Comparison of ENCODE assay signal across 10 mouse cellular contexts in genomic region chr4:86124374-86124773, GRCm38 (mm10).
DNase-seq lines count a peak whose midpoint lies in the region; ATAC-seq lines count a peak whose summit lies in the region.
"Had no signal": no experiment of that assay in that cellular context is flagged by ENCODE, and none has a peak within 500 bp of the region (broad histone marks: within the 10 kb centered on the region; RNA-seq: fewer than 3 reads in every experiment).

No protein-coding gene starts in this region.

- no peaks in the 10 kb centered on the region for H3K9me3 ChIP-seq in kidney, embryonic 14.5 days (ENCODE audit: control insufficient read depth, low read length)
- H3K9me3 ChIP-seq in heart, embryonic 10.5 days: no peaks in the 10 kb centered on the region
- H3K9me3 ChIP-seq: G1E; liver, embryonic 13.5 days had no signal

- no peak overlapping the region for H3K4me3 ChIP-seq in kidney, embryonic 14.5 days (ENCODE audit: low read length)
- no peak overlapping the region for H3K4me3 ChIP-seq in heart, embryonic 10.5 days
- H3K4me3 ChIP-seq: liver, embryonic 13.5 days had no signal

- no peak overlapping the region for H3K9ac ChIP-seq in kidney, embryonic 14.5 days (ENCODE audit: low read depth, low read length)
- H3K9ac ChIP-seq: liver, embryonic 13.5 days had no signal

- DNase-seq in kidney, adult 9 months: peak; percentile 7
- DNase-seq in adrenal gland, postnatal 10 days: peak; percentile 85
- peak; percentile 42 to 91 for DNase-seq in cerebellum, postnatal 4 days (ENCODE audit: low spot score in 2 of 2)
- DNase-seq in layer of hippocampus, adult 8-10 months (ENCODE audit: low spot score in 2 of 2): peak; percentile 55 to 75
- DNase-seq in right cerebral cortex, adult 18-20 months: peak; percentile 38
- DNase-seq in heart, embryonic 10.5 days (ENCODE audit: low spot score): no peak
- DNase-seq in thymus, postnatal 10 days (ENCODE audit: low spot score in 2 of 2): no peak
- DNase-seq: liver, embryonic 13.5 days had no signal

- H3K27me3 ChIP-seq in kidney, embryonic 14.5 days (ENCODE audit: control insufficient read depth, insufficient read depth, low read length): no peaks in the 10 kb centered on the region
- H3K27me3 ChIP-seq in heart, embryonic 10.5 days (ENCODE audit: insufficient read depth, poor library complexity, severe bottlenecking): no peaks in the 10 kb centered on the region
- H3K27me3 ChIP-seq: liver, embryonic 13.5 days had no signal

- no peaks in the 10 kb centered on the region for H3K36me3 ChIP-seq in kidney, embryonic 14.5 days (ENCODE audit: control insufficient read depth, insufficient read depth, low read length)
- H3K36me3 ChIP-seq in heart, embryonic 10.5 days: no peaks in the 10 kb centered on the region
- H3K36me3 ChIP-seq: G1E; liver, embryonic 13.5 days had no signal

- WGBS in kidney, embryonic 14.5 days: 47% methylated on average over 3 of the region's 3 CpGs
- 62% methylated on average over 3 of the region's 3 CpGs for WGBS in heart, embryonic 10.5 days

- 0 out of 2 replicates have a peak, but pooled peaks cover 2% of the 10 kb centered on the region for H3K4me1 ChIP-seq in kidney, embryonic 14.5 days (ENCODE audit: control insufficient read depth, insufficient read depth, low read length)
- H3K4me1 ChIP-seq in heart, embryonic 10.5 days: no peaks in the 10 kb centered on the region
- H3K4me1 ChIP-seq: liver, embryonic 13.5 days had no signal

- H3K4me2 ChIP-seq in kidney, embryonic 14.5 days (replicated peaks; ENCODE audit: low read depth, low read length): no peak overlapping the region
- H3K4me2 ChIP-seq: liver, embryonic 13.5 days had no signal

- no peak for ATAC-seq in kidney, embryonic 14.5 days (ENCODE audit: low FRiP score, low TSS enrichment)

- no peak overlapping the region for H3K27ac ChIP-seq in kidney, embryonic 14.5 days (ENCODE audit: low read depth, low read length)
- no peak overlapping the region for H3K27ac ChIP-seq in heart, embryonic 10.5 days
- H3K27ac ChIP-seq: liver, embryonic 13.5 days had no signal

Comparison
In these comparisons a context has a peak if more than half of its experiments do, and no peak if none do; other contexts are left out.
1. DNase-seq: peak in kidney, adult 9 months (single experiment), adrenal gland, postnatal 10 days (single experiment), cerebellum, postnatal 4 days (2 of 2), layer of hippocampus, adult 8-10 months (2 of 2) and right cerebral cortex, adult 18-20 months (single experiment); none in heart, embryonic 10.5 days (single experiment) and thymus, postnatal 10 days (0 of 2).